Mouse (Mus musculus): ENCODE data around the gene Patj.

DNA sequence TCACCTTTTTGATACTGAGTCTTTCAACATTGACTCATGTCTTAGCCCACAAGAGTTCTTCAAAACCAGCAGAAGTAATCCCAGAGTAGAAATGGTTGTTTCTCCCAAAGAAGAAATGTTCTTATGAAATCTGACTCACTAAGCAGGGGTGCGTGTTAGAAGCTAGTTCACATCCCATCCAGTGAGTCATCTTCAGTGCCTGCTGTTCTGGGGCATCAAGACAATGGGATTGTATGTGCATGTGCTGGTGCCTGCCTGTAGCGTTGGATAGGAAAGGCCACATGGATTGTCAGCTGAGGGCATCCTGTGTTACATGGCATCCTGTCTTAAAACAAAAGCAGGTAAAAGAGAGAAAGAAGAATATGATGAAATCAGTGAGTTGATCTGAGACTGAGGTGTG, 59.8 kb downstream of the Patj start:
- TF ChIP-seq POLR2A (IDR thresholded peaks at IDR 0.05; ENCODE audit: insufficient read length, low read depth) = no peak
- TF ChIP-seq MAX (IDR thresholded peaks at IDR 0.05; ENCODE audit: low read depth) = no peak
- no peak for TF ChIP-seq TCF12 (IDR thresholded peaks at IDR 0.05; ENCODE audit: insufficient read depth, poor library complexity, severe bottlenecking)
- TF ChIP-seq POLR2AphosphoS2 (IDR thresholded peaks at IDR 0.05; ENCODE audit: insufficient read length, low read depth) = no peak
- TF ChIP-seq MYOD1 (IDR thresholded peaks at IDR 0.05; ENCODE audit: control insufficient read depth in 1 of 3, insufficient read length in 2 of 3, low read depth in 2 of 3) = peak; percentile 23 to 86 (median 86)
- TF ChIP-seq E2F4 (IDR thresholded peaks at IDR 0.05; ENCODE audit: insufficient read depth) = no peak
- no peak for TF ChIP-seq SRF (IDR thresholded peaks at IDR 0.05; ENCODE audit: control insufficient read depth, insufficient read length, low read depth)
- peak in 1 of 3 experiments; percentile 71 for TF ChIP-seq MYOG (IDR thresholded peaks at IDR 0.05; ENCODE audit: control insufficient read depth in 1 of 3, insufficient read depth in 1 of 3, insufficient read length in 2 of 3, low read depth in 2 of 3)
